Mouse (Mus musculus) intestine, embryonic 15.5 days (tissue): ENCODE measurements around the gene Arhgap35. TPM values are rescaled to one million over a fixed set of nuclear protein-coding genes. Genes with fewer than 3 reads are reported as not detected.
A peak's percentile ranks its signal among the peaks of the same experiment; 100 is the strongest.
"Not testable (repeated sequence)": the region's sequence is repeated elsewhere in the genome, so short reads cannot be mapped to it uniquely, and the experiment has no call there.

Experiments used
- ATAC-seq: fragments of 200-750 bp; cut with Nextera tagmentation; 2 replicates; pipeline ENCODE4 v1.8.0; 2017; ENCODE audit warnings: moderate TSS enrichment, moderate library complexity
- H3K27ac ChIP-seq: fragments of 300-500 bp; sonication (generic); 2 replicates; pipeline ENCODE4 v1.5.1; 2015; ENCODE audit warnings: mild to moderate bottlenecking, inconsistent platforms
- H3K27me3 ChIP-seq: fragments of 300-500 bp; sonication (generic); replicated peaks from 2 replicates; pipeline ENCODE4 v1.6.1; 2015; ENCODE audit warnings: inconsistent platforms
- H3K36me3 ChIP-seq: fragments of 300-500 bp; sonication (generic); 2 replicates; pipeline ENCODE4 v1.6.1; 2015; ENCODE audit warnings: inconsistent platforms
- H3K4me1 ChIP-seq: fragments of 300-500 bp; sonication (generic); replicated peaks from 2 replicates; pipeline ENCODE4 v1.6.1; 2015; ENCODE audit warnings: inconsistent platforms
- H3K4me2 ChIP-seq: fragments of 300-500 bp; sonication (generic); replicated peaks from 2 replicates; pipeline ENCODE4 v1.6.1; 2015; ENCODE audit warnings: mild to moderate bottlenecking, inconsistent platforms
- H3K4me3 ChIP-seq: fragments of 300-500 bp; sonication (generic); replicated peaks from 2 replicates; pipeline ENCODE4 v1.5.1; 2015; ENCODE audit warnings: inconsistent platforms
- H3K9ac ChIP-seq: fragments of 300-500 bp; sonication (generic); 2 replicates; pipeline ENCODE4 v1.6.1; 2015; ENCODE audit warnings: inconsistent platforms
- H3K9me3 ChIP-seq: fragments of 300-500 bp; sonication (generic); 2 replicates; pipeline ENCODE4 v1.6.1; 2016; ENCODE audit warnings: inconsistent platforms
- WGBS: fragments of 180-500 bp; shearing (Covaris S2); methylation state at CpG from one replicate; pipeline ENCODE4 v1.1.7; 2015; 5-methylcytosine and 5-hydroxymethylcytosine counted together
- polyA plus RNA-seq: library from polyadenylated mRNA; unstranded; fragments of >200 nt; fragmentation: Nextera tagmentation; extraction: Ambion mirVana; gene quantifications from 2 replicates; pipeline ENCODE4 v1.2.1, GENCODE M21; 2015

Gene Arhgap35
- polyA plus RNA-seq, 1 experiment from 2014 or later = 10.7 TPM

- Histone ChIP-seq H3K9ac (no peak overlapping the region), H3K27me3 (no peaks in the 10 kb centered on the region; the same call in 1 of the 2 replicates), H3K9me3 (no peaks in the 10 kb centered on the region), H3K4me2 (no peak overlapping the region), H3K36me3 (no peaks in the 10 kb centered on the region), H3K4me3 (no peak overlapping the region), H3K4me1 (no peaks in the 10 kb centered on the region), H3K27ac (no peak overlapping the region)
- 73% methylated on average over 8 of the region's 8 CpGs for WGBS
- ATAC-seq = no peak
These were observed 6.4 kb upstream of the Arhgap35 start for GRCm38 (mm10) chr7:16621066-16621622.

GRCm38 (mm10) chr7:16618661-16619211 is 3.9 kb upstream of the Arhgap35 start:
- H3K9ac ChIP-seq = peak overlapping the region; percentile 8; the same call in 1 of the 2 replicates
- 2% methylated on average over 30 of the region's 30 CpGs for WGBS
- H3K4me3 ChIP-seq = peak overlapping the region; percentile 10; the same call in 1 of the 2 replicates
- H3K36me3 ChIP-seq = no peaks in the 10 kb centered on the region
- H3K4me1 ChIP-seq = peaks cover 4% of the 10 kb centered on the region
- peak overlapping the region; percentile 75 for H3K27ac ChIP-seq
- no peaks in the 10 kb centered on the region for H3K9me3 ChIP-seq
- H3K4me2 ChIP-seq = peak overlapping the region; percentile 55
- H3K27me3 ChIP-seq = no peaks in the 10 kb centered on the region; the same call in 1 of the 2 replicates
- no peak for ATAC-seq

- Histone ChIP-seq H3K27ac (no peak overlapping the region), H3K27me3 (no peaks in the 10 kb centered on the region; the same call in 1 of the 2 replicates), H3K36me3 (no peaks in the 10 kb centered on the region), H3K4me1 (peaks cover 17% of the 10 kb centered on the region), H3K4me2 (no peak overlapping the region), H3K9ac (no peak overlapping the region), H3K9me3 (no peaks in the 10 kb centered on the region), H3K4me3 (no peak overlapping the region)
- WGBS = 17% methylated on average over 2 of the region's 2 CpGs
- no peak for ATAC-seq
These were observed 2.3 kb upstream of the Arhgap35 start for GRCm38 (mm10) chr7:16617045-16617444.

GRCm38 (mm10) chr7:16614171-16614887 is 464 bp downstream of the Arhgap35 start:
- WGBS = 1% methylated on average over 75 of the region's 101 CpGs
- peak; percentile 65 for ATAC-seq
- H3K4me1 ChIP-seq = peaks cover 30% of the 10 kb centered on the region
- peak overlapping the region; percentile 92 for H3K9ac ChIP-seq
- peak overlapping the region; percentile 98 for H3K4me3 ChIP-seq
- H3K27me3 ChIP-seq = no peaks in the 10 kb centered on the region
- no peaks in the 10 kb centered on the region for H3K9me3 ChIP-seq
- H3K4me2 ChIP-seq = peak overlapping the region; percentile 79
- no peaks in the 10 kb centered on the region for H3K36me3 ChIP-seq
- H3K27ac ChIP-seq = peak overlapping the region; percentile 100

- 2% methylated on average over 20 of the region's 20 CpGs for WGBS
- Histone ChIP-seq H3K4me1 (peaks cover 30% of the 10 kb centered on the region), H3K27me3 (no peaks in the 10 kb centered on the region), H3K9ac (peak overlapping the region; percentile 92), H3K27ac (peak overlapping the region; percentile 100), H3K9me3 (no peaks in the 10 kb centered on the region), H3K36me3 (no peaks in the 10 kb centered on the region), H3K4me3 (peak overlapping the region; percentile 98), H3K4me2 (peak overlapping the region; percentile 79)
- ATAC-seq = no peak
These were observed 1.2 kb downstream of the Arhgap35 start for GRCm38 (mm10) chr7:16613461-16614170.

- Histone ChIP-seq H3K27me3 (no peaks in the 10 kb centered on the region), H3K36me3 (no peaks in the 10 kb centered on the region), H3K27ac (no peak overlapping the region), H3K9ac (no peak overlapping the region), H3K9me3 (no peaks in the 10 kb centered on the region), H3K4me3 (no peak overlapping the region), H3K4me1 (peaks cover 26% of the 10 kb centered on the region), H3K4me2 (no peak overlapping the region)
- ATAC-seq = no peak
- WGBS = 78% methylated on average over 2 of the region's 2 CpGs
These were observed 4.4 kb downstream of the Arhgap35 start for GRCm38 (mm10) chr7:16610345-16610744.

GRCm38 (mm10) chr7:16608961-16609360 is 5.8 kb downstream of the Arhgap35 start:
- H3K4me3 ChIP-seq = no peak overlapping the region
- no peak overlapping the region for H3K27ac ChIP-seq
- H3K4me1 ChIP-seq = peaks cover 26% of the 10 kb centered on the region
- H3K9me3 ChIP-seq = no peaks in the 10 kb centered on the region
- no peak overlapping the region for H3K4me2 ChIP-seq
- H3K36me3 ChIP-seq = no peaks in the 10 kb centered on the region
- no peaks in the 10 kb centered on the region for H3K27me3 ChIP-seq
- no peak for ATAC-seq
- H3K9ac ChIP-seq = no peak overlapping the region
- WGBS = 74% methylated on average over 1 of the region's 1 CpGs

- WGBS = 90% methylated on average over 1 of the region's 1 CpGs
These were observed 6.7 kb downstream of the Arhgap35 start for GRCm38 (mm10) chr7:16608046-16608445.

GRCm38 (mm10) chr7:16606808-16607207 is 8.0 kb downstream of the Arhgap35 start:
- H3K9ac ChIP-seq, H3K4me3 ChIP-seq, H3K27me3 ChIP-seq, H3K36me3 ChIP-seq, H3K9me3 ChIP-seq, ATAC-seq, H3K27ac ChIP-seq, H3K4me2 ChIP-seq: not testable (repeated sequence)
- 90% methylated on average over 4 of the region's 4 CpGs for WGBS
- H3K4me1 ChIP-seq = peaks cover 10% of the 10 kb centered on the region

More at GRCm38 (mm10) chr7:16608046-16608445, 6.7 kb downstream of the Arhgap35 start:
- no peaks in the 10 kb centered on the region for H3K36me3 ChIP-seq
- no peak for ATAC-seq
- no peaks in the 10 kb centered on the region for H3K9me3 ChIP-seq
- H3K4me2 ChIP-seq = no peak overlapping the region
- no peak overlapping the region for H3K4me3 ChIP-seq
- H3K4me1 ChIP-seq = peaks cover 19% of the 10 kb centered on the region
- H3K27ac ChIP-seq = no peak overlapping the region
- no peaks in the 10 kb centered on the region for H3K27me3 ChIP-seq
- H3K9ac ChIP-seq = no peak overlapping the region

GRCm38 (mm10) chr7:16604141-16604540 is 10.7 kb downstream of the Arhgap35 start:
- Histone ChIP-seq H3K4me3 (no peak overlapping the region), H3K36me3 (no peaks in the 10 kb centered on the region), H3K27me3 (no peaks in the 10 kb centered on the region), H3K9ac (no peak overlapping the region), H3K9me3 (no peaks in the 10 kb centered on the region), H3K4me2 (no peak overlapping the region), H3K4me1 (peaks cover 3% of the 10 kb centered on the region; the same call in 1 of the 2 replicates), H3K27ac (no peak overlapping the region)
- 94% methylated on average over 1 of the region's 1 CpGs for WGBS
- ATAC-seq = 0 out of 2 replicates have a peak, but pooled peaks have one; percentile 15

GRCm38 (mm10) chr7:16601683-16602102 is 13.1 kb downstream of the Arhgap35 start:
- Histone ChIP-seq H3K4me1 (peaks cover 3% of the 10 kb centered on the region; the same call in 1 of the 2 replicates), H3K36me3 (no peaks in the 10 kb centered on the region), H3K4me2 (no peak overlapping the region), H3K9ac (no peak overlapping the region), H3K9me3 (no peaks in the 10 kb centered on the region), H3K27ac (no peak overlapping the region), H3K4me3 (no peak overlapping the region), H3K27me3 (no peaks in the 10 kb centered on the region)
- 44% methylated on average over 4 of the region's 4 CpGs for WGBS
- ATAC-seq = peak; percentile 34; the same call in 1 of the 2 replicates

- 80% methylated on average over 2 of the region's 2 CpGs for WGBS
- Histone ChIP-seq H3K27me3 (no peaks in the 10 kb centered on the region), H3K36me3 (no peaks in the 10 kb centered on the region), H3K4me2 (no peak overlapping the region), H3K27ac (no peak overlapping the region), H3K4me1 (peaks cover 3% of the 10 kb centered on the region; the same call in 1 of the 2 replicates), H3K9me3 (no peaks in the 10 kb centered on the region), H3K9ac (no peak overlapping the region), H3K4me3 (no peak overlapping the region)
- no peak for ATAC-seq
These were observed 15.8 kb downstream of the Arhgap35 start for GRCm38 (mm10) chr7:16599006-16599405.
